ENCODE assay signal across 25 mouse cellular contexts in the genomic region with DNA sequence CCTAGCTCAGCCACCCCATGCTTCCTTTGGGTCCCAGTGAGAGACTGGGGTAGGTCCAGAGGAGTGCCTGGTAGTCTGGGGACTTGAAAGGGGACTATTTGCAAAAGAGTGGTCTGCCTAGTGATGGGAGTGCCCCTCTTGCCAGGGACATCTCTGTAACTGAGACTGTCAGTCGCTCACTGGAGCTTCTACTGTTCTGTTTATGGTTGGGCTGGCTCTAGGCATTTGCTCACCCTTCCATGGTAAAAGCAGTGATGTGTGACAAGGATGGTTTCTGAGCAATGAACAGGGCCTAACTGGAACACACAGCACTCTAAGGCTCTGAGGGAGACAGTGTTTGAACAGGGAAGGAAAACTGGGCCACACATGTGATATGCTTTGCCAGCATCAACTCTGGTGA. TPM values are rescaled to one million over a fixed set of nuclear protein-coding genes. Genes with fewer than 3 reads are reported as not detected.
"Had no signal": no experiment of that assay in that cellular context is flagged by ENCODE, and none has a peak within 500 bp of the region (broad histone marks: within the 10 kb centered on the region; RNA-seq: fewer than 3 reads in every experiment).

No protein-coding gene starts in this region.

- H3K27me3 ChIP-seq: heart, embryonic 13.5 days; heart, embryonic 15.5 days; hindbrain, embryonic 13.5 days; hindbrain, embryonic 15.5 days; limb, embryonic 12.5 days; liver, embryonic 13.5 days; liver, embryonic 15.5 days had no signal

- H3K4me3 ChIP-seq: gastrocnemius, adult 2 months; heart, adult 2 months; heart, embryonic 13.5 days; heart, embryonic 15.5 days; hindbrain, embryonic 13.5 days; hindbrain, embryonic 15.5 days; layer of hippocampus, adult 2 months; left cerebral cortex, adult 2 months; limb, embryonic 10.5 days; limb, embryonic 12.5 days; liver, embryonic 13.5 days; liver, embryonic 15.5 days had no signal

- ATAC-seq: intestine, postnatal 0 days; liver, postnatal 0 days had no signal

- H3K9ac ChIP-seq: heart, embryonic 13.5 days; heart, embryonic 15.5 days; hindbrain, embryonic 13.5 days; hindbrain, embryonic 15.5 days; limb, embryonic 12.5 days; liver, embryonic 13.5 days; liver, embryonic 15.5 days; liver, postnatal 0 days had no signal

- H3K4me2 ChIP-seq: heart, embryonic 11.5 days; heart, embryonic 13.5 days; heart, embryonic 15.5 days; hindbrain, embryonic 13.5 days; hindbrain, embryonic 15.5 days; limb, embryonic 12.5 days; liver, embryonic 11.5 days; liver, embryonic 13.5 days; liver, embryonic 15.5 days had no signal

- H3K9me3 ChIP-seq: heart, embryonic 13.5 days; heart, embryonic 15.5 days; hindbrain, embryonic 13.5 days; hindbrain, embryonic 15.5 days; limb, embryonic 10.5 days; limb, embryonic 12.5 days; liver, embryonic 13.5 days; liver, embryonic 15.5 days had no signal

- H3K27ac ChIP-seq: gastrocnemius, adult 2 months; heart, adult 2 months; heart, embryonic 13.5 days; heart, embryonic 15.5 days; hindbrain, embryonic 13.5 days; hindbrain, embryonic 15.5 days; hindbrain, postnatal 0 days; layer of hippocampus, adult 2 months; left cerebral cortex, adult 2 months; limb, embryonic 10.5 days; limb, embryonic 12.5 days; liver, embryonic 13.5 days; liver, embryonic 15.5 days had no signal

- DNase-seq: gastrocnemius, adult 2 months; gastrocnemius, postnatal 10 days; gastrocnemius, postnatal 36 days; heart, adult 11 months; heart, adult 2 months; heart, postnatal 14 days; heart, postnatal 36 days; kidney, postnatal 10 days; liver; liver, embryonic 13.5 days; liver, postnatal 0 days had no signal

- H3K4me1 ChIP-seq: heart, embryonic 13.5 days; heart, embryonic 15.5 days; hindbrain, embryonic 13.5 days; hindbrain, embryonic 15.5 days; limb, embryonic 10.5 days; limb, embryonic 12.5 days had no signal

RNA-seq across cellular contexts. Expression of a gene that starts 46.3 kb away (rescaled TPM):
- polyA plus RNA-seq: heart, adult 2 months; intestine, embryonic 14.5 days; intestine, postnatal 0 days; liver, embryonic 13.5 days had no signal
